Mouse (Mus musculus): ENCODE data around the gene Tgfbi.

Gene Tgfbi

DNA sequence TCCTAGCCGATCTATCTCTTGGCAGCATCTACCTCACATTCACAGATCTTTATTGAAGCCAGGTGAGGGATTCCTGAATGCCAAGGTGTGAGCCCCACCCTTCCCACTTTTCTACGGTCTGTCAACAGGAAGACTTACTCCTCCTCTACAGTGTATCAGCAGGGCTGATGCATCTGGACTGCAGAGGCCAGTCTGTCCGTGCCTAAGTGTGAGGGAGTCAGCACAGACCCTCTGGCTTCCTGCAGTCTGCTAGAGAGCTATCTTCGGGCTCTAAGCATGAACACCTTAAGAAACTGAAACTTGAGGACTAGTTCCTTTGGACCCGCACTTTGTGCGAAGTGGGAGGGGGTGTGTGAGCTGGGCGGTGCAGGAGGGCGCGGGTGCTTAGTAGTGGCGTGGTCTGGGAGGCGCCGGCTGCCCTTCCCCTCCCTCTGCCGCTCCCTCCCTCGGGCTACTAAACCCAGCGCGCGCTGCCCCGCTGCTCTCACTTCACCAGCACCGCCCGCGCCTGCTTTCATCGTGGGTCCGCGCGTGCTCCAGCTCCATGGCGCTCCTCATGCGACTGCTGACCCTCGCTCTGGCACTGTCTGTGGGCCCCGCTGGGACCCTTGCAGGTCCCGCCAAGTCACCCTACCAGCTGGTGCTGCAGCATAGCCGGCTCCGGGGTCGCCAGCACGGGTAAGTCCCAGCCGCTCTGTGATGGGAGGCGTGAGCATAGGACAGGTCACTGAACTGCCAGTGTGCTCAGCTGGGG, at the start of gene Tgfbi:
Tgfbi (plus strand) TSS at position 421 of the 754 bp plus-strand sequence.
- DNase-seq: peak; percentile 39 to 44

- DNase-seq: no peak
Measured at GRCm38 (mm10) chr13:56559841-56560370, 49.4 kb upstream of the Tgfbi start.

GRCm38 (mm10) chr13:56561129-56561528, 48.2 kb upstream of the Tgfbi start:
- DNase-seq: no peak

GRCm38 (mm10) chr13:56563075-56563474, 46.2 kb upstream of the Tgfbi start:
- DNase-seq: peak; percentile 32 to 33

- no peak for DNase-seq
Measured at GRCm38 (mm10) chr13:56566336-56566735, 43.0 kb upstream of the Tgfbi start.

DNA sequence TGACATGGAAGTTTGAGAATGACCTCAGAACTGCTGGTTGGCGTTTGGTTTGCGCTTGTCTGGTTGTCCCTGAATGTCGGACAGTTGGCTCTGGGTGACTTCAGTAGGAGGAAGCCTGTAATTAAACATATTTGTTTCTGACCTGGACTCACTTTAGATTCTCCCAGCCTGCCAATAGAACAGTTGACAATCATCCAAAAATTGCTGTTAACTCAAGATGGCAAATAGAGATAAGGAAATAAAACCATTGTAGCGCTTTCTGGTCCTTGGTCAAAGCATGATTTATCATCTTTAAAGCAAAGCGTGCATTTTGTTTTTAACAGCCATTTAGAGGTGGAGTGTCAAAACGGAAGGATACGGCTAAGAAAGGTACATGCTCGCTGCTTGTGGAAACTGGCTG, 37.7 kb upstream of the Tgfbi start:
- DNase-seq: no peak

GRCm38 (mm10) chr13:56575074-56575473, 34.2 kb upstream of the Tgfbi start:
- DNase-seq: no peak

DNA sequence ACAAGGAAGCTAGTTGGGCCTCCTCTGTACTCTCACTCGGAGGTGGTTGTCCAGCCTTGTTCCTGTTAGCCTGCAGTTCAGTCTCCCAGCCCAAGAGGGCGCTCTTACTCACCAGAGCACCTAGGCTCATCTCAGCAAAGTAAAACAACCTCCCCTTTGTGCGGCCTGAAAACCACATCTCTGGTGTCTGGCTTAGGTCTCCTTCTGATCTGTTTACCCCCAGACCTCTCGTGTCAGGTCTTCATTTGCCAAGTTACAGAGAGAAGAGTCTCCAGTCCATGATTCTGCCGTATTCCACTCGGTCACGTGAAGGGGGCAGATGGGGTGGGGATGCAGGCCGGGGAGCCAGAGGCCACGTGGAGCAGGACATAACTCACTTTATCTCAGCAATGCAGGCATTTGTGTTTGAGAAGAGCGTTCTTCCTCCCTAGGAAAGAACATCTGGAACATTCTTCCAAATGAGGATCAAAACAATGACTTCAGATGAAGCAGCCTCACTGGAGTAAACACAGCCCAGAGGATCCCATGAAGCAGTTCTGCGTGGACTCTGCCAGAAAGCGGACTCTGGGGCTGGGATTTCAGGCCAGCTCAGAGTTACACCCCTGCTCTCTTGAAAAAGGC, 33.5 kb upstream of the Tgfbi start:
- DNase-seq: peak; percentile 39 to 62

GRCm38 (mm10) chr13:56578097-56578496, 31.2 kb upstream of the Tgfbi start:
- no peak for DNase-seq

DNA sequence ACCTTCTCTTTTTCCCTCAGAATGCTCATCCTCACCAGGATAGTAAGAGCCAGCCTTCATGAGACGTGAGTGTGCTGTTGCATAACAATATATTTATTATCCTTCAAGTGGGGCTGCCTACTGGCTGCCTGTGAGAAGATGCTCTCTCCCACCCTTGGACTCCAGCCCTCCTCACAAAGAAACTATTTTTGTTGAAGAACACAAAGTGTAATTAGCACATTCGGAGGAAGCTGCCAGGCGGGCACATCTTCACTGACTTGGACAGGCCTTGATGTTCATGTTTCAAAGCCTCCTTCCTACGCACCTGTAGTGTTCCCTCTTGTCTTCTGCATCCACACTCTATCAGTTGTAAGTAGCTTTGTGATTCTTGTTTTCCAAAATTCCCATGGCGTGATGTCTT, 28.9 kb upstream of the Tgfbi start:
- no peak for DNase-seq

- no peak for DNase-seq
Measured at GRCm38 (mm10) chr13:56581512-56581911, 27.8 kb upstream of the Tgfbi start.

DNA sequence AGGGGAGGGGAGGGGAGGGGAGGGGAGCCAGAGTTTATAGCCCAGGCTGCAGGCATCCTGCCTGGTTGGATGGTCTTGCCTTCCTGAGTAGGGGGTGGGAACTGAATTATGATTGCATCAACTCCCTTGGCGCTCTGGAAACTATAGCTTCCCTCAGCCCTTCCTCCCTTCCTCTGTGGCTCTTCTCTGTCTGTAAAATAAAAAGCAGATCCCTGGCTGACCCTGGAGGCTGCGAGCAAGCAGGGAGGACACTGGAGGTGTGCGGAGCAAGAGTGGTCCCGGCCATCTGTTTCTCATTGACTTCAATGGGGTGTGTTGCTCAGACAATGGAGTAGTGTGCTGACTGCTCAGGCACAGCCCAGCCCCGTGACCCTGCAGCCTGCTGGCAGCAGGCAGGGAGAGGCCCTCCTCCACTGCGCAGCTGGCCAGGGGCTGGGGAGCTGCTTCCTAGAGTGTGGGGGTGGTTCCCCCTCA, 27.3 kb upstream of the Tgfbi start:
- peak in 1 of 2 experiments; percentile 18 for DNase-seq

DNA sequence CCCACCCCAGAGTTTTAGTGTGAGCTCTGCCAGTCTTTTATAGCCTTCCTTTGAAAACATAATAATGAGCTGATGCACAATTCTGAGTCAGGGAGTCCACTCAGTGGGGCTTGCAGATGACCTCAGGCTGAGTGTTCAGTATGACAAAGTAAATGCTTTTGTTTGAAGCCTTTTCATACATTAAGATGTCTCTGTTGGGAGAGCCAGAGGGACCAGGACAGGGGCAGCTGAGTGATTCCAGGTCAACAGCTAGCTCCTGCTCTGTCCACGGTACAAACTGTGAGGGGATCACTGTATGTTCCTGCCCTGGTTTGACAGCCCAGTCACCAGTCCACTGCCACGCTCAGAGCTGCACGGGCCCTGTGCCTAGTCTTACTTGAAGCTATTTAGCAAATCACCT, 26.6 kb upstream of the Tgfbi start:
- no peak for DNase-seq

DNA sequence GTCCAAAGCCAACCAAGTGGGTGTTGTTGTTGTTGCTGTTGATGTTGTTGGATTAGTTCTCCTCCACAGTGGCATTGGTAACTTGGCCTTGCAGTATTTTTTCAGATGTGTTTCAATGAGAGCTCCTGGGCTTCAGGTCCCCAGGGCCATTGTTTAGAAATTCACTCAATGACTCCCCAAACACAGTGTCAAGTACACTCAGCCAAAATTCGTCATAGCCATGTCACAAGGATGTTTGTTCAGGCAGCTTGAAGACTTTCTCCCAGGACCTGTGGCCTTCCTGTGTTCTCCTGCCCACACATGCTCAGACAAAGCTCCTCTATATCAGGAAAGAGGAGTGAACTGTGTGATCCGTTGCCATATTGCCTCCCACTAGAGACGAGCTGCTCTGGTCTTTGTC, 23.3 kb upstream of the Tgfbi start:
- no peak for DNase-seq

GRCm38 (mm10) chr13:56588454-56589117, 20.7 kb upstream of the Tgfbi start:
- DNase-seq: no peak

- no peak for DNase-seq
Measured at GRCm38 (mm10) chr13:56590202-56590601, 19.1 kb upstream of the Tgfbi start.

GRCm38 (mm10) chr13:56591191-56591590, 18.1 kb upstream of the Tgfbi start:
- no peak for DNase-seq

DNA sequence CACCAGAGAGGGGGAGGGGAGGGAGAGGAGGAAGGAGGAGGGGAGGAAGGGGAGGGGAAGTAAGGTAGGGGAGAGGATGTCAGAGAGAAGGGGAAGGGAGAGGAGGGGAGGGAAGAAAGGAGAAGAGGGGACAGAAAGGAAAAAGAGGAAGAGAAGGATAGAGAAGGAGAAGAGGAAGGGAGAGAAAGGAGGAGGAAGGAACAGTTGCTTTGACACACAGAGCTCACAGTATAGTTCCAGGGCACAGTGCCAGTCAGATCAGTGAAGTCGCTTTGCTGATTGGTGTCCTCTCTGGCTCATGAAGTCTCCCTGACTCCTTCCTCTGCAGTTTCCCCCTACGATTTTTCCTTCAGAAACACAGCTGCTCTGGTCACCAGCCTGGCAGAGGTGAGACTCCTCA, 17.4 kb upstream of the Tgfbi start:
- no peak for DNase-seq

- DNase-seq: no peak
Measured at GRCm38 (mm10) chr13:56593196-56593595, 16.1 kb upstream of the Tgfbi start.

DNA sequence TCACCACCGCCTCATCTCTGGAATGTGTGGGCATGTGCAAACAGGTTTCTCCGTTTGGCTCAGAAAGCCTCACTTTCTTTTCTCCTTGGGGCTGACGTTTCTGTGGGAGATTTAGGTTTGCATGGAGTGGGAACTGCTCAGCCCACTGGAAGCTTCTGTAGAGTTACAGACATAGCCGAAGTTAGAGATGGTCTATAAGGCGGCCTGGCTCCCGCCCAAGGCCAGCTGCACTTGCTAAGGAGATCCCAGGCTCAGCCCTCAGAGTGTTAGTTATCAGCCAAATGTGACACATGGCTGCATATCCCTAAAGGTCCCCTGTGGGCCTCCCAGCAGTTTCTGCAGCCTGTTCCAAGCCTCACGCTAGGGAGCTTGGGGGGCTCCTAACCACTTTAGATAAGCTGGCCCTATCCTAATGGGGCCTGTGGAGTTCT, 15.3 kb upstream of the Tgfbi start:
- DNase-seq: no peak

DNA sequence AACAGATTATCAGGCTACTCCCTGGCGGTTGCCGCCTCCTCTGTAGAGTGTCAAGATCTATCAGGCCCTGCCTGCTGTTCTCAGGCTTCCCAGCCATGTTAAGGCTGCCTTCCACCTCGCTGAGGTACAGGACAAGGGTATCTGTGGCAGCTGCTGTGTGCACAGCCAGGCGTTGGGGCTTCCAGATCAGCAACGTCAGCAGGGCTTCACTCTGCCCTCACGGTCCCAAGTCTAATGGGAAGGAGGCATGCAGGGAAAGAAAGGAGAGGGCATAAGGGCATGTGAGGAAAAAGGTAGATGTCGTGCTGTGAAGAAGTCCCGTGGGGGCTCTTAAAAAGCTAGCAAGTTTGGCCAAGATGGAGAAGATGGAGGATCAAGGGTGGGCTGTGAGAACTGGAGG, 14.1 kb upstream of the Tgfbi start:
- no peak for DNase-seq

- DNase-seq: no peak
Measured at GRCm38 (mm10) chr13:56597296-56597695, 12.0 kb upstream of the Tgfbi start.

- no peak for DNase-seq
Measured at GRCm38 (mm10) chr13:56597831-56598612, 11.3 kb upstream of the Tgfbi start.
